Mouse (Mus musculus) G1E (cell line): ENCODE data around the gene 4930578C19Rik.

ENCODE experiments used
- CTCF ChIP-seq: IDR thresholded peaks from 2 replicates; pipeline ENCODE4 v1.5.1; 2012; ENCODE audit warnings: low read depth, low read length, inconsistent platforms, mixed read lengths
- GATA1 ChIP-seq: IDR thresholded peaks from 2 replicates; pipeline ENCODE4 v1.6.1; 2012; ENCODE audit warnings: borderline replicate concordance, low read length, inconsistent platforms, mixed read lengths
- GATA2 ChIP-seq: IDR thresholded peaks from 2 replicates; pipeline ENCODE4 v1.6.1; 2012; ENCODE audit warnings: low read depth, low read length, inconsistent platforms, borderline replicate concordance
- TAL1 ChIP-seq: conservative IDR thresholded peaks from 2 replicates; pipeline ENCODE4 v1.6.1; 2012; ENCODE audit warnings: low read depth, low read length, inconsistent platforms, mixed read lengths

GRCm38 (mm10) chrX:18467690-18468089 is 6.5 kb upstream of the 4930578C19Rik start:
- TF ChIP-seq GATA1, result no peak
- TF ChIP-seq CTCF, result no peak
- TF ChIP-seq GATA2, result no peak
- no peak for TF ChIP-seq TAL1
